Mouse (Mus musculus): ENCODE measurements at regions not wholly inside any gene's neighbourhood (a gene's known extent, or its start where the extent isn't known, plus 50 kb on each side); places are given as distances from the start of the nearest gene placed in this dataset.

DNA sequence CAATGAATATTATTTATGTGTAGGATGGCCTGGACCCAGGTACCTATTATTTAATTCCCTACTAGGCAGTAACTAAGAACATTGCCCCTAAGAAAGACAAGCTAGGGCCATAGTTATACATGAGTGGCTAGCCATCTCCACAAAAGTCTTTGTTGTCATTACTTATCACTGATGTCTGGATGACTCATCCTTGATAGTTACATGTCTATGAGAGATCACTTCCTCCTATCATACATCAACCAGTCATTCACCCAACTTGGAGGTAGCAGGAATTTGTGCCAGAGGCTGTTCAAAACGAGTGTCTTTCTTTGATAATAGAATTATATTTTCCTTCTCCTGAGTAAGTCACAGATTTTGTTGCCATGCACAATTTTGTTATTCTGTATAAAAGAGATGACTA is 190.7 kb upstream of the Tet2 start:
- Histone ChIP-seq H3K9me3 (no peaks in the 10 kb centered on the region), H3K4me3 (no peak overlapping the region), H3K9ac (no peak overlapping the region), H3K36me3 (no peaks in the 10 kb centered on the region), H3K27ac (no peak overlapping the region), H3K27me3 (replicated peaks) (no peaks in the 10 kb centered on the region), H3K4me2 (replicated peaks) (no peak overlapping the region), H3K4me1 (no peaks in the 10 kb centered on the region)
- 86% methylated on average over 1 of the region's 1 CpGs for WGBS
- ATAC-seq (ENCODE audit: low FRiP score, low read depth), result no peak

DNA sequence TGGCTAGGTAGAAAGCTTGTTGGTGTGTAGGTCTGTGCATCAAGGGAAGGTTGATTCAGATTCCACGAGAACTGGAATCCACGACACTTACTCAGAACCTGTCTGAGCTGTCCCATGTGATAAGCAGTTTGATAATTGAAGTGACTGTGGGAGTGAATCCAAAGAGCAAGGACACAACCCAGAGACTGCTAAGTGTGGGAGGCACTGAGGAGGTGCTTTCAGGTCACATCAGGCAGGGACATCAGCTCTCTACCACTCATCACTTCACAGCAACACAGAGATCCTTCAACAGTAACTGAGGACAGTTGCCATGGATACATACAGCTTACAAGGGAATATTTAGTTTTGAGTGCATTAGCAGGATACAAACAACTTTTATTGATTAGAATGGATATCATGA is 194.0 kb upstream of the Tet2 start:
- Histone ChIP-seq H3K4me2 (replicated peaks) (no peak overlapping the region), H3K4me1 (no peaks in the 10 kb centered on the region), H3K9ac (no peak overlapping the region), H3K27ac (no peak overlapping the region), H3K27me3 (replicated peaks) (no peaks in the 10 kb centered on the region), H3K4me3 (no peak overlapping the region), H3K9me3 (no peaks in the 10 kb centered on the region), H3K36me3 (no peaks in the 10 kb centered on the region)
- ATAC-seq (ENCODE audit: low FRiP score, low read depth), result no peak
- WGBS, result 89% methylated on average over 2 of the region's 2 CpGs

DNA sequence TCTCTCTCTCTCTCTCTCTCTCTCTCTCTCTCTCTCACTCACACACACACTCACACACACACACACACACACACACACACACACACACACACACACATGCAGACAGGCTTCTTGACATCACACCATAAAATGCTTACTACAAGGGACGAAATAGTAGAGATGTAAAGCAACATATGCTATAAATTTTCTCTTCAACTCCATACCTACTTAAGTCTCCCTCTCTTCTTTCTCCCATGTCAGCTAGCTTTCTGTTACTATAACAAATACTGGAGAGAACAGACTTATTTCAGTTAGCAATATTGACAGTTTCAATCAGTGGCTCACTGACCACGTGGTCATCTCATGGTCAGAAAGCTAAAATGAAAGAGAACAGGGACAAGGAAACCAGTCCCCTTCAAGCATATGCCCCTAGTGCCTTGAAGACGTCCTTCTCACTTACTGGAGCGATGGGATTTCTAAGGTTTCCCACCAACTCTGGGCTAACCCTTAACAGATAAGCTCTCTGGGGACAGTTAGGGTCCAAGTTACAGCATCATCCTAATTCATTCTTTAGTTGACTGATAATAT is 199.7 kb upstream of the Tet2 start:
- 76% methylated on average over 4 of the region's 4 CpGs for WGBS
- ATAC-seq (ENCODE audit: low FRiP score, low read depth), result no peak

DNA sequence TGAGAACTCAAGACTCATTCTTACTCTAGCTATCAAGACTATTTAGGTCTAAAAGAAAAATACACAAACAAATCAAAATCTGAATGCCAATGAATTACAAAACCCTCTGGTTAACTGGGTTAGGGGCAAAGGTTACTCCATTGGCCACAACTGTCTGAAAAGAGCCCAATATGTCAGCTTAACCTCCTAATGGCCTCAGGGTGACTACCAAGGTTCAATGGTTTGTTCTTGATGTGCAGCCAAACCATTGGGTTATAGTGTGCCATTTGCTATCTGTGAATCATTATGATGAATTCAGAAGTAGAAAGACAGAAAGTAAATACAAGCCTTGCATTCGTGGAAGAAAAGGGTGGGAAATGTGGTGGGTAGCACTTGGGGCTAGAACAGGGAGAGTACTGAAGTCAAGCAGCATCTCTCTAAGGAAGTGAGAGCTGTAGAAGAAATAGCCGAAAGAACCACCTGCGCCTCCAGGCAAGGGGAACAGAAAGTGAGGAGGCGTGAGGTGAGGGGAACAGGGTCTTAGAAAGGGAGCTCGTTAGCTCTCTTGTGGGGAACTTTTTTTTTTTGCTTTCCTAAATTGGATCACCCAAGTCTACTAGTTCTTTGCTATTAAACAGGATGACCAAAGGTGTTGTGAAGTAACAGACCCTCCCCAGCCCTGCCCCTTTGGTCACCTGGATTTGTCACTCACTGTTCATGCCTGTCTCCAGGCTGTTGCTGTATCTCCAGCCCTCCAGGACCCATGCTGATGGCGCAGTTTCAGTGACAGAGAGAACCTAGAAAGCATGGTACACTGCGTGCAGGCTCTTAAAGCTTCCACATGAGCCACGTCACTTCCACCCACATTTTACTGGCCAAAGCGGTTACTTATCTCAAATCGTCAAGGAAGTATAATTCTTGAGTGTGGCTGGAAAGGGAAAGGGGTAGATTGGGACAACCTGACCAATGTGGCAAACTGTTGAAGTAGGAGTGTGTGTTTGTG is 204.1 kb upstream of the Tet2 start:
- H3K4me3 ChIP-seq, result no peak overlapping the region
- peaks cover under 1% of the 10 kb centered on the region; the same call in 1 of the 2 replicates for H3K4me1 ChIP-seq
- no peak overlapping the region for H3K9ac ChIP-seq
- whole genome bisulfite sequencing, result 91% methylated on average over 10 of the region's 10 CpGs
- H3K27me3 ChIP-seq (replicated peaks), result no peaks in the 10 kb centered on the region
- H3K36me3 ChIP-seq, result no peaks in the 10 kb centered on the region
- no peak for ATAC-seq (ENCODE audit: low FRiP score, low read depth)
- H3K4me2 ChIP-seq (replicated peaks), result no peak overlapping the region
- H3K27ac ChIP-seq, result no peak overlapping the region
- H3K9me3 ChIP-seq, result no peaks in the 10 kb centered on the region

More for the DNA sequence above, 199.7 kb upstream of the Tet2 start:
- Histone ChIP-seq H3K9ac (no peak overlapping the region), H3K36me3 (no peaks in the 10 kb centered on the region), H3K9me3 (no peaks in the 10 kb centered on the region), H3K4me3 (no peak overlapping the region), H3K4me1 (no peaks in the 10 kb centered on the region), H3K27ac (no peak overlapping the region), H3K27me3 (replicated peaks) (no peaks in the 10 kb centered on the region), H3K4me2 (replicated peaks) (no peak overlapping the region)

DNA sequence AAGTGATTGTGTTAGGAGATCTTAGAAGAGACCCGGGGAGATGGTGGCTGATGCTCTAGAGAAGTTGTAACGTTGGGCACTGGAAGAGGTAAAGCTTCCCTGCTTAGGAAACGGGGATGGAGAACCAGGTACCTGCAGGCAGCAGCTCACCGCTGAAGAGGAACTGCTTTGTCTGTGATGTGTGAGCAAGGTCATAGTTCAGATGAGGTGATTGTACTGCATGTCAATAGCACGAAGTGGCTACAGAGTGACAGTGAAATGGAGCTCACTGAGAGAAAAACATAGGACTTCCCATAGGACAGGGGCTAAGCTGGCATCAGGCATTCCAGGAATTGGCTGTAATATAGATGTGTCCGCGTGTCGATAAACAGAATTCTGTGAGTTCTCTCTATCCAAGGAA is 205.1 kb upstream of the Tet2 start:
- 89% methylated on average over 8 of the region's 8 CpGs for WGBS
- Histone ChIP-seq H3K27ac (no peak overlapping the region), H3K4me3 (no peak overlapping the region), H3K9ac (no peak overlapping the region), H3K36me3 (no peaks in the 10 kb centered on the region), H3K9me3 (no peaks in the 10 kb centered on the region), H3K27me3 (replicated peaks) (no peaks in the 10 kb centered on the region), H3K4me2 (replicated peaks) (no peak overlapping the region), H3K4me1 (peaks cover 11% of the 10 kb centered on the region)
- no peak for ATAC-seq (ENCODE audit: low FRiP score, low read depth)

DNA sequence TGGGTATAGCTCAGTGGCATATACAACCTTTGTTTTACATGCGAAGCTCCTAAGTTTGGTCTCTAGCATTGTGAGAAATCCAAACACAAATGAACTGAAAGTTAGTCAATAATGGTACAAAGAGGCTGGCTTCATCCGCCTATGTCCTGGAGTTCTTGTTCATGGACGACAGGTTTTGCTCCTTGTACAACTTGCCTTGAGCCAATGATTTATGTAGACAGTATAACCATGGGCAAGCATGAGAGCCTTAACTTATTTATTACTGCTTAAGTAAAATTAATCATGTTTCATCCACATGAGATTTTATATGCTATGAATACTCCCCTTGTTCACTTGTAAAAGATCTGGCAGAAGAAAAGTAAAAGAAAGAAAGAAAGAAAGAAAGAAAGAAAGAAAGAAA is 205.7 kb upstream of the Tet2 start:
- H3K27me3 ChIP-seq (replicated peaks), result no peaks in the 10 kb centered on the region
- ATAC-seq (ENCODE audit: low FRiP score, low read depth), result no peak
- H3K4me2 ChIP-seq (replicated peaks), result no peak overlapping the region
- no peak overlapping the region for H3K27ac ChIP-seq
- 70% methylated on average over 3 of the region's 3 CpGs for WGBS
- H3K4me1 ChIP-seq, result peaks cover 12% of the 10 kb centered on the region
- H3K4me3 ChIP-seq, result no peak overlapping the region
- no peaks in the 10 kb centered on the region for H3K36me3 ChIP-seq
- no peaks in the 10 kb centered on the region for H3K9me3 ChIP-seq
- no peak overlapping the region for H3K9ac ChIP-seq

GRCm38 (mm10) chr3:133751011-133751410 is 206.1 kb upstream of the Tet2 start:
- Histone ChIP-seq H3K4me1 (peaks cover 12% of the 10 kb centered on the region), H3K36me3 (no peaks in the 10 kb centered on the region), H3K27ac (no peak overlapping the region), H3K4me3 (no peak overlapping the region), H3K4me2 (replicated peaks) (no peak overlapping the region), H3K9ac (no peak overlapping the region), H3K27me3 (replicated peaks) (no peaks in the 10 kb centered on the region), H3K9me3 (no peaks in the 10 kb centered on the region)
- whole genome bisulfite sequencing, result 35% methylated on average over 3 of the region's 3 CpGs
- no peak for ATAC-seq (ENCODE audit: low FRiP score, low read depth)

DNA sequence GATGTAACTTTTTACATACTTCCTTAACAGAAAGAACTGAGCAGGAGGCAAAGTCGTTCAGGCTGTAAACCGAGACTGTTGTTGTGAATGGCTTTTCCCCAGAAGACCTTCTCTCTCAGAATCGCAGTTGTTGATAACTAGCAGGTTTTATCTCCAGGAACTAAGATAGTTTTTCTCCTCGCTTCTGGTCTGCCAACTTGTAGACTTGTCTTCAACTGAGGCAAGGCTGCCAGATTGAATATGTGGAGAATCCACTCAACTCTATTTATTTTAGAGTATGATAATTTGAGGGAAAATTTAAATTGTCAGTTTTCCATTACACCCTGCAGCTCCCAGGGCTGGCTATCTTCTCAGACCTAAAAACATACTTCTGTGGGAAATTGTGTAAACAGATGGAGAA is 206.6 kb upstream of the Tet2 start:
- ATAC-seq (ENCODE audit: low FRiP score, low read depth), result no peak
- H3K27me3 ChIP-seq (replicated peaks), result no peaks in the 10 kb centered on the region
- no peak overlapping the region for H3K4me2 ChIP-seq (replicated peaks)
- 40% methylated on average over 4 of the region's 4 CpGs for WGBS
- no peaks in the 10 kb centered on the region for H3K9me3 ChIP-seq
- H3K36me3 ChIP-seq, result no peaks in the 10 kb centered on the region
- peaks cover 12% of the 10 kb centered on the region for H3K4me1 ChIP-seq
- H3K4me3 ChIP-seq, result no peak overlapping the region
- no peak overlapping the region for H3K27ac ChIP-seq
- no peak overlapping the region for H3K9ac ChIP-seq

- Histone ChIP-seq H3K4me3 (no peak overlapping the region), H3K4me1 (peaks cover 12% of the 10 kb centered on the region), H3K27ac (no peak overlapping the region), H3K9ac (no peak overlapping the region), H3K36me3 (no peaks in the 10 kb centered on the region), H3K27me3 (replicated peaks) (no peaks in the 10 kb centered on the region), H3K4me2 (replicated peaks) (no peak overlapping the region), H3K9me3 (no peaks in the 10 kb centered on the region)
- 79% methylated on average over 3 of the region's 3 CpGs for WGBS
- ATAC-seq (ENCODE audit: low FRiP score, low read depth), result no peak
Measured at GRCm38 (mm10) chr3:133753041-133753440, 208.1 kb upstream of the Tet2 start.

DNA sequence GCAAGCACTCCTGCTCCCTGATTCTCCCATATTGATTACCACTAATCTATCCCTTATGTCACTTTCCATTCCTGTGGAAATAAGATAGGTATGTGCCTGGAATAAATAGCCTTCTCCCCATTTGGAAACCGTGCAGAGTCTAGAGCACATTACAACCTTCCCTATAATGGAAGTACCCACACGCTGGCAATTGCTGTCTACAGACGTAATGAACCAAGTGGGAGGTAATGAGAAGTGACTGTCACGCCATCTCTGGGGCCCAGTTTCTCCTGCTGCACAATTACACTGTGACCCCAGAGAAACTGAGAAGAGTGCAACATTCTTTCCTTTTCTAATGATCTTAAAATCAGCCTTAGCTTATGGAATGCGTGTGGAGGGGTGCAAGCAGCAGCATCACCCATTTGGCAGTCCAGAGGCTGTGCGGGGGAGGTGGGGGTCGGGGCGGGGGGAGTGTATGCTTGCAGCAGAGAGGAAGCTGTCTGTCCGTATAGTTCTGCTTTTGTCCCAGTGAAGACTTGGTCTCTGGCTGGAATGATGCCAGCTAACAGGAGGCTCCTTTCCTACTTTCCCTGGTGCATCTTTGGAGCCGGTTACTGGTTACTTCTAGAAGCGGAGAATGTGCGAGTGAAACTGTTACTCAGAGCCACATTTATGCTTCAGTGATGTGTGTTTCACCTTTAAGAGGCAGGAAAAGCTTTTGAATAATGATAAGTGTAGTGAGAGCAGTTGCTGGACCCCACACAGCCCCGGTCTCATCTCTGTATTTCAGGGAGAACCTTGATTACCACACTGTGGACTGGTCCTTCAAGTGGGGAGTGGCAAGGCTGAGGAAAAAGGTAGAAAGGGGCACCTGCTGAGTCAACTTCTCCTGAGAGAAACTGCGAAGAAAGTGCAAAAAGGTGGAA is 209.3 kb upstream of the Tet2 start:
- no peaks in the 10 kb centered on the region for H3K9me3 ChIP-seq
- no peak overlapping the region for H3K27ac ChIP-seq
- H3K27me3 ChIP-seq (replicated peaks), result no peaks in the 10 kb centered on the region
- peak overlapping the region; percentile 40 for H3K4me2 ChIP-seq (replicated peaks)
- H3K36me3 ChIP-seq, result no peaks in the 10 kb centered on the region
- 32% methylated on average over 14 of the region's 14 CpGs for whole genome bisulfite sequencing
- H3K9ac ChIP-seq, result 0 out of 2 replicates have a peak overlapping the region, but pooled peaks have one; percentile 13
- H3K4me3 ChIP-seq, result no peak overlapping the region
- peaks cover 15% of the 10 kb centered on the region for H3K4me1 ChIP-seq
- peak; percentile 57 for ATAC-seq (ENCODE audit: low FRiP score, low read depth)

DNA sequence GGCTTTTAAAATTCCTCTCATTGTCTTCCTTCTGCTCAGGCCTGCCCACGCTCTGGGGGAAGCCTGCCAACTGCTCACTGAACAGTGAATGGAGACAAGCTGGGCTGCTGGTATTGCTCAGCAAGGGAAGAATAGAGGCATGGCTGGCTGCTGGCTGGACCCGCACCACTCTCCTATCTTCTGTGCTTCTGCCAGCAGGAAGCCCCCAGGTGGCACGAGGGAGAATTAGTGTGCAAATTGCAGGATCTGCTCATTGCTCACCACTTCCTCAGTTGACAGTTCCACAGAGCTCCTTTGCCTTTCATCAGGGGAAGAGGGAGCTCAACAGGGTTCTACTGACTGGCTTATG is 209.9 kb upstream of the Tet2 start:
- WGBS, result 1% methylated on average over 3 of the region's 3 CpGs
- H3K4me2 ChIP-seq (replicated peaks), result peak overlapping the region; percentile 40; the same call in 1 of the 2 replicates
- H3K27me3 ChIP-seq (replicated peaks), result no peaks in the 10 kb centered on the region
- no peak overlapping the region for H3K27ac ChIP-seq
- no peaks in the 10 kb centered on the region for H3K36me3 ChIP-seq
- peak; percentile 83 for ATAC-seq (ENCODE audit: low FRiP score, low read depth)
- peaks cover 15% of the 10 kb centered on the region for H3K4me1 ChIP-seq
- no peaks in the 10 kb centered on the region for H3K9me3 ChIP-seq
- no peak overlapping the region for H3K4me3 ChIP-seq
- H3K9ac ChIP-seq, result no peak overlapping the region

Measured in neural tube, embryonic 12.5 days (tissue).